Mouse (Mus musculus) lung, postnatal 0 days (tissue): ENCODE measurements at regions not wholly inside any gene's neighbourhood (a gene's known extent, or its start where the extent isn't known, plus 50 kb on each side); places are given as distances from the start of the nearest gene placed in this dataset.

Experiments used
- CTCF ChIP-seq: IDR thresholded peaks from 2 replicates; pipeline ENCODE4 v1.5.1; 2016; ENCODE audit warnings: antibody characterized with exemption, mild to moderate bottlenecking
- EP300 ChIP-seq: IDR thresholded peaks from 2 replicates; pipeline ENCODE4 v1.6.1; 2016; ENCODE audit warnings: antibody characterized with exemption, mild to moderate bottlenecking, control low read depth

GRCm38 (mm10) chr11:45071195-45071594 is 454.1 kb downstream of the Ebf1 start:
- no peak for TF ChIP-seq CTCF
- TF ChIP-seq EP300: no peak
